Mouse (Mus musculus) frontal cortex, postnatal 25 days (tissue): ENCODE results near the gene Esp22.
"Not testable (repeated sequence)": the region's sequence is repeated elsewhere in the genome, so short reads cannot be mapped to it uniquely, and the experiment has no call there.

Experiments used
- DNase-seq, 2 experiments: peaks; one replicate each; pipeline ENCODE4 v3.0.0; 2022; ENCODE audit warnings: low spot score in 2 of 2

Gene Esp22

DNA sequence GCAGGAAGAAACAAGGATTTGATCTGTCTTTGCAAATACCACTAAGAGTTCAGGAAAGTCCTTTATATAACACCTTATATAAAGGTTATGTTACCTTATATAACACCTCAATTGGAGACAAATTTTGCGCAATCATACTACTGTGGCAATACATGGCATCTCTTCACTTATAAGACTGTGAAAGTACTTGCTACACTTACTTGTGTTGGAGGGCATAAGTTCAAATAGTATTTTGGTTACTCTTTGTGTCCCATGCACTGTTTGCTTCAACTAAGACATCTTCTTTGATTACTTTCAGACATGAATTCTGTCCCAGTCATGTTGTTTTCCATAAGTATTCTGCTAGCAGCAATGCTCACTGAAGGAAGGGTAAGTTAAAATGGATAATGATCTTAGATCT, at the start of gene Esp22:
Gene Esp22 (plus strand): TSS at position 301 of the 400 bp plus-strand sequence.
- no peak for DNase-seq

- no peak for DNase-seq
These were observed 31.5 kb upstream of the Esp22 start for GRCm38 (mm10) chr17:39063641-39064040.

GRCm38 (mm10) chr17:39076937-39077336, 18.2 kb upstream of the Esp22 start, which contains the start of gene Esp23:
Gene Esp23 (minus strand): TSS chr17:39077037.
- no peak for DNase-seq

DNA sequence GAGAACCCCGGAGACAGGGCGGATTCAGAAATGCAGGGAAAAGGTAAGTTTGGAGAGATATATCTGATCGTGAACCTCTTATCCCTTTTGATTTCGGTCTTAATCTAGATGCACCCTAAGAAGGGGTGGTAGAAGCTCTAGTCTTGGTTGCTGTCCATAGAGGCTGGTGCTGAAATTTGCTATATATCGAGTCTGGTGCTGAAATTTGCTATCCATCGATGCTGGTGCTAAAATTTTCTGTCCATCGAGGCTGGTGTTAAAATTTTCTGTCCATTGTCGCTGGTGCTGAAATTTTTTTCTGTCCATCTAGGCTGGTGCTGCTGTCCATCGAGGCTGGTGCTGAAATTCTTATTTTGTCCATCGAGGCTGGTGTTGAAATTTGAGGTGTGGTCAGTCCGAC, 12.0 kb downstream of the Esp22 start:
- not testable (repeated sequence) for DNase-seq

DNA sequence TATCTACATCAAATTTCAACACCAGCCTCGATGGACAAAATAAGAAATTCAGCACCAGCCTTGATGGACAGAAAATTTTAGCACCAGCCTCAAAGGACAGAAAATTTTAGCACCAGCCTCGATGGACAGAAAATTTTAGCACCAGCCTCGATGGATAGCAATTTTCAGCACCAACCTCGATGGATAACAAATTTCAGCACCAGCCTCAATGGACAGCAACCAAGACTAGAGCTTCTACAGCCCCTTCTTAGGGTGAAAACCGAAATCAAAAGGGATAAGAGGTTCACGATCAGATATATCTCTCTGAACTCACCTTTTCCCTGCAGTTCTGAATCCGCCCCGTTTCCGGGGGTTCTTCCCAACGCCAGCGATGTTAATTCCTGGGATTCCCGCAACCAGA, 34.0 kb downstream of the Esp22 start:
- DNase-seq = not testable (repeated sequence)
